Mouse (Mus musculus) common myeloid progenitor, adult 5-6 weeks (primary cell): ENCODE measurements around the gene Palld. TPM values are rescaled to one million over a fixed set of nuclear protein-coding genes. Genes with fewer than 3 reads are reported as not detected.

Experiments
- ATAC-seq: replicated peaks from 2 replicates; pipeline ENCODE4 v1.8.0; 2016; ENCODE audit warnings: low read depth, mild to moderate bottlenecking, moderate TSS enrichment, inconsistent platforms; ENCODE audit not compliant: poor library complexity, severe bottlenecking
- total RNA-seq: library from RNA; stranded (forward); fragments of 200-1000, 187-1606 nt; gene quantifications from 2 replicates; pipeline ENCODE4 v1.2.3, GENCODE M21; 2017

Palld gene
- total RNA-seq, 1 experiment from 2014 or later, result 0.46 TPM

- no peak for ATAC-seq
Measured at GRCm38 (mm10) chr8:61533356-61533926, 369.0 kb downstream of the Palld start.

- no peak for ATAC-seq
Measured at GRCm38 (mm10) chr8:61532831-61533230, 369.7 kb downstream of the Palld start.

- ATAC-seq, result peak; percentile 39; the same call in 1 of the 2 replicates
Measured at GRCm38 (mm10) chr8:61531944-61532795, 370.3 kb downstream of the Palld start.

GRCm38 (mm10) chr8:61528642-61529041 lies 373.8 kb downstream of the Palld start:
- ATAC-seq, result peak; percentile 39; the same call in 1 of the 2 replicates

GRCm38 (mm10) chr8:61528197-61528596 lies 374.3 kb downstream of the Palld start:
- ATAC-seq, result no peak

GRCm38 (mm10) chr8:61527037-61527436 lies 375.5 kb downstream of the Palld start:
- ATAC-seq, result no peak

- ATAC-seq, result no peak
Measured at GRCm38 (mm10) chr8:61522132-61522531, 380.4 kb downstream of the Palld start.

GRCm38 (mm10) chr8:61517502-61518185 lies 384.8 kb downstream of the Palld start:
- ATAC-seq, result peak; percentile 82

- ATAC-seq, result no peak
Measured at GRCm38 (mm10) chr8:61516745-61517501, 385.6 kb downstream of the Palld start.

- ATAC-seq, result peak; percentile 83
Measured at GRCm38 (mm10) chr8:61515931-61516744, 386.4 kb downstream of the Palld start.

- no peak for ATAC-seq
Measured at GRCm38 (mm10) chr8:61515110-61515930, 387.2 kb downstream of the Palld start.

GRCm38 (mm10) chr8:61502277-61502676 lies 400.2 kb downstream of the Palld start:
- no peak for ATAC-seq

GRCm38 (mm10) chr8:61500914-61501313 lies 401.6 kb downstream of the Palld start:
- ATAC-seq, result no peak

- 0 out of 2 replicates have a peak, but pooled peaks have one; percentile 45 for ATAC-seq
Measured at GRCm38 (mm10) chr8:61499035-61499434, 403.5 kb downstream of the Palld start.

GRCm38 (mm10) chr8:61497110-61497509 lies 405.4 kb downstream of the Palld start:
- no peak for ATAC-seq

GRCm38 (mm10) chr8:61488631-61489030 lies 413.9 kb downstream of the Palld start:
- no peak for ATAC-seq

GRCm38 (mm10) chr8:61487597-61488156 lies 414.8 kb downstream of the Palld start, which contains the start of gene Cbr4:
Gene Cbr4, plus strand, starts transcription at chr8:61487734.
- peak; percentile 99 for ATAC-seq

GRCm38 (mm10) chr8:61486923-61487529 lies 415.5 kb downstream of the Palld start:
- ATAC-seq, result no peak
